Mouse (Mus musculus): ENCODE data around the gene Fam83e. TPM values are rescaled to one million over a fixed set of nuclear protein-coding genes. Genes with fewer than 3 reads are reported as not detected.

The Fam83e gene
- total RNA-seq, 1 experiment from 2014 or later: 0.30 TPM

DNA sequence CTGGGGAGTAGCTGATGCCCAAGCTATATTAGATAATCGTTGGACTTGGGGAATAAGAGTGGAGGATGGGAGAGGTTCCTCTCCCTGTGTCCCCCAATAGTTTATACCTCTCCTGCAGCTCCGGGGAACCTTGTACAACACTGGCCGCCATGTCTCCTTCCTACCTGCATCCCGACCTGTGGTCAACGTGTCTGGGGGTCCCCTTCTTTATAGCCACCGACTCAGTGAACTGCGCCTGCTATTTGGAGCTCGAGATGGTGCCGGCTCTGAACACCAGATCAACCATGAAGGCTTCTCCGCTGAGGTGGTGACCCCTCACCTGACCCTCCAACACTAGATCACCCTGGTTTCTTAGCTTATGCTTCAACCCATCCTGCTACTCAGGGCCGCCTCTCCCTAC, 18.7 kb upstream of the Fam83e start:
- DNase-seq: no peak

DNA sequence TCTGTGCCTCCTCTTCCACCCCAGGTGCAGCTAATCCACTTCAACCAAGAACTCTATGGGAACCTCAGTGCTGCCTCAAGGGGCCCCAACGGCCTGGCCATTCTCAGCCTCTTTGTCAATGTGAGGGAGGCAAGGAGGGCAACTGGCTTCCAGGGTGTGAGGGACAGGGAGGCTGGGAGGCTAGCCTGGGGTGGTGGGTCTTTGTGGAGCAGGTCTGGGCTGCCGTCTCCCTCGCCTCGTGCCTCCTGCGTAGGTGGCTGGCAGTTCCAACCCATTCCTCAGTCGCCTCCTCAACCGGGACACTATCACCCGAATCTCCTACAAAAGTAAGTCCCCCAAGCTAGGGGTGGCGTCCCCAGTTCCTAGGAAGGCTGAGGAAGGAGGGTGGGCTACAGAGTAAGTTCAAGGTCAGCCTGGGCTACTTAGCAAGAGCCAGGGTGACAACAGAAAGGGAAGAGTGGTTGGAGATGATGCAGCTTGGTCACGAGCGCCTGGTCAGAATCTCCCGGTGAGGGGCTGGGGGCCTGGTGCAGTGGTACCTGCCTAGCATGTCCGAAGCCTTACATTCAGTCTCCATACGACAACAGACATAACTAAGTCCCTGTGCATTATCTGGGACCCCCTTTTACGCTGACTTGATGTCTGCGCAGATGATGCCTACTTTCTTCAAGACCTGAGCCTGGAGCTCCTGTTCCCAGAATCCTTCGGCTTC, 18.0 kb upstream of the Fam83e start:
- no peak for DNase-seq

DNA sequence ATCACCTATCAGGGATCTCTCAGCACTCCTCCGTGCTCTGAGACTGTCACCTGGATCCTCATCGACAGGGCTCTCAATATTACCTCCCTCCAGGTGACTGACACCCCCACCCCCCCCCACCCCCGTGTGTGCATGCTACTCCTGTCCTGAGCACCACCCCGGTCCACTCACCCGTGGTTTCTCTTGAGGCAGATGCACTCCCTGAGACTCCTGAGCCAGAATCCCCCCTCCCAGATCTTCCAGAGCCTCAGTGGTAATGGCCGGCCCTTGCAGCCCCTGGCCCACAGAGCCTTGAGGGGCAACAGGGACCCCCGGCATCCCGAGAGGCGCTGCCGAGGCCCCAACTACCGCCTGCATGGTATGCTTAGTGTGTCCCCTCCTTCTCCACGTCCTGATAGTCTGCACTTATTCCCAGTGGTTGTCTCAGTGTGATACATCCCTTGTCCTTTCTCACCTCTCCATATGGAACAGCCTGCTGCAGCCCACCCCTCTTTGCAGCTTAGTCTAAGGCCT, 17.4 kb upstream of the Fam83e start:
- DNase-seq: no peak

DNA sequence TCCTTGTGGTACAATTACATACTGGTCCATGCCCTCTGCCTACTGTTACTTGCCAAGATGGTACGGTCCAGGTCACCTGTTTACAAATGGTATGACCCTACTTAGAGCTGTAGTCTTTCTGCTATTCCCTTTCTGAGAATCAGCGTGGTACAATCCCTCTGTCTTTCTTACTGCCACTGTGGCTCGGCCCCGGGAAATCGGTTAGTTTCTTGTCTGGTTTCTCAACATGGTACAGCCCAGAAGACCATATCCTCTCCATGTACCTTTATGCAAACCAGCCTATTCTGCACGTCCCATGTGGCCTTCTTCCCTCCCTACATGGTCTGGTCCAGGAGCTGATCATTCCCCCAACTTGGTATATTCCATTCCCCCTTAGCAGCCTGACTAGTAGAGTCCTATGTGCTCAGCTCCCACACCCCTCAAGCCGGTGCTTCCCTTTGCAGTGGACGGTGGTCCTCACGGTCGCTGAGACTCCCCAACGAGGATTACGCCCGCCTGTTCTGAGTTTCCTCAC, 16.9 kb upstream of the Fam83e start:
- peak; percentile 44 for DNase-seq

DNA sequence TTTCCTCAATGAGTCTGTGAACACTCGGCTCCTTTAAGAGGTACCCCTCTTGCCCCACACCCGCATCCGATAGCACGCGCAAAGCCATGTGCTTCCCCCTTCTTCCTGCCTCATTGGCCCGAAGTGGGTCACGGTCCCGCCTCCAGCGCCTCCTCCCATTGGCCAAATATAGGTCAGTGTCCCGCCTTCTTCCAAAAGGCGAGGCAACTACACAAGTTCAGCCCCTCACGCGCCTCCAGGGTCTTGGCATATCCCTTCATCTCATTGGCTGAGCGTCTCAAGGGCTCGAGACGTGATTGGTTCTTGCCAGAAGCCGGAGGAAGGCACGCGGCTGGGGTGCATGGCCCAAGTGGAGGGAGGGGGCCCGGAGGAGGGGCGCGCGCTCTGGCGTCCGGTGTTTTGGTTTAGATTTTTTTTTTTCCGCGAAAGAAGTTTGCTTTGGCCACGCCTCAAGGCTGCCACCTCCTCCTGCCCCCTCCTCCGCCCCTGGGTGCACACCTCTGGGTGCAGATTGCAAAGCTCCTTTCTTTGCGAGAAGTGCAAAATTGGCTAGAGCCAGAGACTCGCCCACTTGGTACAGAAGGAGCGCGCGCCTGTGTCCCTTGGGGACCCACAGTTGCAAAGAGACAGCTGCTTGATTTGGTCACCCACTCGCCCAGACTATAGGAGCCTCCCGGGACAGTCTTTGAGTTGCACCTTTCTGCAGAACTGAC, 16.1 kb upstream of the Fam83e start, which contains the start of gene Dbp:
Gene Dbp (plus strand): TSS at position 359 of the 713 bp plus-strand sequence.
- peak; percentile 97 for DNase-seq

DNA sequence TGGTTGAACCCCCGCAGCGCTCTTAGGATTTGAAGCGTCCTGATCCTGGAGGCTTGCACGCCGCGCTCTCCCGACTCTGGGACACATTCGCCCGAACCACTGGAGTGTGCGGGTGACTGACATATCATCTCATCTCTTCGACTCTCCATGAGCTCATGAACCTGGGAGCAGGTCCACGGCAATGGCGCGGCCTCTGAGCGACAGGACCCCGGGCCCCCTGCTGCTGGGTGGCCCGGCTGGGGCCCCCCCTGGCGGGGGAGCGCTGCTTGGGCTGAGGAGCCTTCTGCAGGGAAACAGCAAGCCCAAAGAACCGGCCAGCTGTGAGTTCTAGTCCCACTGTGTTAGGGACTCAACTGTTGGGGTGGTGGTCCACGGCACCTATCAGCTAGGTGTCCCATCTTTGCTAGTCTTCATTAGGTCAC, 15.6 kb upstream of the Fam83e start:
- no peak for DNase-seq

DNA sequence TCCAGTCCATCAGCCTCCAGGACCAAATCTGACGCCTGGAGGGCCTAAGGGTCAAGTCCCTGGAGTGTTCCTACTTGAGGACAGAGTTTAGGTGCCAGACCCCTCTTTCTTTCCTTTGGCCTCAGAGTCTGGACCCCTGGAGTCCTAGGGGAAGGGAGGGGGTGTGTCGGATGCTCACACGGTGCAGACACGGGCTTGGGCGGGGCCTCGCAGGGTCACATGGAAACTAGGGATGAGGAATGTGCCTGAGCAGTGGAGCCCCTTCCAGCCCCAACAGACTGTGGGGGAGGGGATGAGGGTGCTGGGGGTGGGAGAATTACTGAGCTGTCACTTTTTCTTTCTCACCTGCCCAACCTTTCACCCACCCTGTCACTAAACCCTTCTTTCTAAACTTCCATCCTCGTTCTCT, 15.1 kb upstream of the Fam83e start:
- DNase-seq: peak; percentile 85

DNA sequence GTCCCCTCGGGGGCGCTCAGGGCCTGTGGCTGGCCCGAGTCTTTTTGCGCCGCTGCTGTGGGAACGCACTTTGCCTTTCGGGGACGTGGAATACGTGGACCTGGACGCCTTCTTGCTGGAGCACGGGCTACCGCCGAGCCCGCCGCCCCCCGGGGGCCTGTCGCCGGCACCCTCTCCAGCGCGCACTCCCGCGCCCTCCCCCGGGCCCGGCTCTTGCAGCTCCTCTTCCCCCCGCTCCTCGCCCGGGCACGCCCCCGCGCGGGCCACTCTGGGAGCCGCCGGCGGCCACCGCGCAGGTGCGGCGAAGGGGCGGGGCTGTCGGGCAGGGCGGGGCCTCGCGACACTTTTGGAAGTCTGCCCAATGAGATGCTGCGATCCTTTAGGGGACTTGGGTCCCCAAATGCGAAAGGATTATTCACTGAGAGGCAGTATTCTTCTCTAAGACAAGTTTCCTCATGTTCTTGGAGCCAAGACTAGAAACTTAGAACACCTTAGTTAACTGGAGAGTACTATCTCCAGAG, 14.2 kb upstream of the Fam83e start:
- DNase-seq: peak; percentile 93

DNA sequence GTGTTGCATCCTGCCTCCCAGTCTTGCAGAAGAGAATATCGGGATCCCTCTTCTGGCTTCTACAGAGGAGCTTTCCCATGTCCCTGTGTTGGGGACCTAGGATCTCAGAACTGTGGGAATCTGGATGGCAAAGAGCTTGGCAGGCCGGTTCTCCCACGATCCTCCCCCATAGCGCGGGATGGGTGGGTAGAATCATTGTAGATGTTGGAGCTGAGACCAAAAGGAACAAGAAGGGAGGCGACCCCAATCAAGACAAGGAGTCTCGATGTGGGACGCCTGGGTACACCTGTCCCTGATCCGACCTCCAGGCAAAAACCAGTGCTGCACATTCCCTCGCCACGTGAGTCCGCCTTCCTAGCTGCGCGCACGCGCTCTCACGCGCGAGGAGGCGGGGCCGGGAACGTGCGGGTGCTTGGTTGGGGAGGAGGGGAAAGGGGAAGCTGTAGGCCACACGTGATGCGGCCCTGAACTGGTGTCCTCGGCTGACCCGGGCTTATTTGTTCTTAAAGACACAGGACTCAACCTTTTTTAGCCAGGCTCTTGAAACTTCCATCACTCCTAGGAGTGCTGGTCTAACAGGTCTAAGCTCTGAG, 13.5 kb upstream of the Fam83e start:
- peak; percentile 99 for DNase-seq

DNA sequence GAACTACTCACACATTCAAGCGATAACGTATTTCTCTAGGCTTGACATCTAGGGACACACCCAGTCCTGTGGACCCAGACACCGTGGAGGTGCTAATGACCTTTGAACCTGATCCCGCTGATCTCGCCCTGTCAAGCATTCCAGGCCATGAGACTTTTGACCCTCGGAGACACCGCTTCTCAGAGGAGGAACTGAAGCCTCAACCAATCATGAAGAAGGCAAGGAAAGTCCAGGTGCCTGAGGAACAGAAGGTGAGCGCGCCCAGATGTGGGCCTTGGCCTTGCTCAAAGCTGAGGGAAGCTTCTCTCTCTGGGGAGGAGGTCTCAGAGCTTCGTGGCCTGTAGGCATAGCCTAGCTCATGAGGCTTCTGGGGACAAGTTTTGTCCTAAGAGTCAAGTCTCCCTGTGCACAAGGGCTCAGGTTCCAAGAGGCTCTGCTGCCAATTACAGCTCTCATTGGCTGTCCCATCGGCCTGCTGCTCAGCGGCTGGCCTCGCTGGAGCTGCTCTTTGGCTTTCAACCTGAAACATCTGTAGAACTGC, 12.7 kb upstream of the Fam83e start:
- no peak for DNase-seq

DNA sequence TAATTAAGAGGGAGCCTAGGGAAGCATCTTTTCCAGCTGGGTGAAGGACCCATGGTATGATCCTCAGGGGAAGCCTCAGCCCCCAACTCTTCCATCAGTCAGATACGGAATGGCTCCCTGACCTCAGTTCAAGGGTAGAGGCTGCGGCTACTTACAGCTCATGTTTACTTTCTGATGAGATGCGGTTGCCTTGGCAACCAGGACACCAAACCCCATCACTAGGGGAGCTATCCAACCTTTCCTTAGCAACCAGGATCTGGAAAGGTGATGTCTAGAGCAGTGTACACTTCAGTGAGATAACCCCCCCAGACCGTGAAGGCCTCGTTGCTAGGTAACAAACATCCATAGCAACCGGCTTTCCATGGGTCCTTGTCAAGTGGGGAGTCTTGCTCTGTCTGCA, 12.0 kb upstream of the Fam83e start:
- no peak for DNase-seq

DNA sequence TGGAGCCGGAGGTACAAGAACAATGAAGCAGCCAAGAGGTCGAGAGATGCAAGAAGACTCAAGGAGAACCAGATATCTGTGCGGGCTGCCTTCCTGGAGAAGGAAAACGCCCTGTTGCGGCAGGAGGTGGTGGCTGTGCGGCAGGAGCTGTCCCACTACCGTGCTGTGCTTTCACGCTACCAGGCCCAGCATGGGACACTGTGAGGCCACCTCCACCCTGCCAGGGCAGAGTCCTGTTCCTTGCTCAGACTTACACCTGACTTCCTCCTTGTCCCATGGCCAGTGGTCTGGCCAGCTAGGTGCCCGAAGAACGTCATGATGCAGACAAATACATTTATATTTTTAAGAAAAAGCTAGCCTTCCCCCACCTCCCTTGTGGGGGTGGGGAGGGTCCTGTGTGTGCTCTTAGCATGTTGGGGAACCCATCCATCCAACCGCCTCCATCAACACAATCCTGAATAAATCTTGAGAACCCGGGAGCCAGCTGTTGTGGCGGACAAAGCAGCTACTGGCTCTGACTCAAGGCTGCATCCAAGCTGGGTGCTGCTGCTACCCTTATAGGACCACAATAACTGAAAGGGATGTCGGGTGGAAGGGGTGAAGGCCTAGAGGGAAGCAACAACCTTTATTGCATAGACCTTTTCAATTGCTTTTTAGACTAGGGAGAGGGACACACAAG, 11.2 kb upstream of the Fam83e start:
- DNase-seq: no peak

DNA sequence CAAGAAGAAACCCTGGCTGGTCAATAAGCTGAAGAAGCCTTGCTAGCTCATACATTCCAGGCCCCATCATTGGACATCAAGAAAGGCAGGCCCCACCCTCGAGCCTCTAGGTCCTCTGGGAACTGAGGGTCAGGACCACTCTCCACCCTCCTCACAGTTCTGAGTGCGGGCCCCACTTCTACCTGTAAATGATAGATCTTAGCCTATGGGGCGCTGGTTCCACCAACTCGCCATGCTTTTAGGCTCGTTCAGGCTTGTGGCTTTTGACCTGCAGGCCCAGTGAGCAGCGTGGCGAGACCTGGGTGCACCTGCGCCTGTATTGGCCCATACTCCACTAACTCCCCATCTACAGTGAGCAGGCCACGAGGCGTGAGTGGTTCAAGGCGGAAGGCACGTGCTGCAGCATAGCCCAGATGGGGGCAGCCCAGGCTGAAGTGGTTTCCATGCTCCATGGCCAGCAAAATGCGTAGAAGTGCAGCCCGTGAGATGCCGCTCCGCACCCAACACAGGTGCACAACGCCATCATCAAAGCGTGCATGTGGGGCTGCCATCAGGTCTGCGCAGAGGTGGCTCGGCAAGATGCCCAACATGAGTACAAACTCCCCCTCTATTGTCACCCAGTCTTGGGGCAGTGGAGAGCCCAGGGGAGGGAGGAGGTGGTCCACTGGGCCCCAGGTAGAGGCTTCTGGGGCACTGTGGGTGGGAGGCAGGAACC, 10.4 kb upstream of the Fam83e start:
- no peak for DNase-seq

DNA sequence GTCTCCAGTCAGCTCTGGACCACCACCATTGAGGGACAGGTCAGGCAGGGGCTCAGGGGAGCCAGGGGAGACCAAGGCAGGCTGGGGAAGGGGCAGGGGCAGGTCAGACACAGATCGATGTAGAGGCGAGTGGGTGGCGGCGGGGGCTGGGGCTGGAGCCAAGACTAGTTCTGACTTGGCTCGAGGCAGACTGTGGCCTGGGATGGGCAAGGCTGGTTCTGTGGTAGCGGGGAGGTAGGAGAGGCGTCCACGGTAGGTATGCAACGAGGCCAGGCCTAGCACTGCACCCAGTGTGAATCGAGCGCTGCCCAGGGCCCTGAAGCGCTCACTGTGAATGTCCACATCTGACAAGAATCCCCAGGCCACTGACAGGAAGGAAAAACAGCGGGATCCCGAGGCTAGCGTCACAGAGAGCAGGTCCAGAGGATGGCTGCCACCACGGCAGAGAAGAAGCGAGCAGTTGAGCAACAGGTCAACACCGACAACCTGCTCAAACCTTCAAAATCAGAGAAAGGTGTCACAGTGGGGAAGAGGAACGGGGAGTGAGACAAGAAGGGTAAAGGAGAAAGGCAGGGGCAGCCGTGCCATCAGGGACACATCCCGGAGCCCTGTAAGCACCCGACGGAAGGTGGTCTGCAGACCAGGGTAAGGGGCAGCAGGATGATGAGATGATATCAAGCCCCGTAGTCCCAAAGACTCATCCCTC, 9.5 kb upstream of the Fam83e start:
- DNase-seq: no peak

DNA sequence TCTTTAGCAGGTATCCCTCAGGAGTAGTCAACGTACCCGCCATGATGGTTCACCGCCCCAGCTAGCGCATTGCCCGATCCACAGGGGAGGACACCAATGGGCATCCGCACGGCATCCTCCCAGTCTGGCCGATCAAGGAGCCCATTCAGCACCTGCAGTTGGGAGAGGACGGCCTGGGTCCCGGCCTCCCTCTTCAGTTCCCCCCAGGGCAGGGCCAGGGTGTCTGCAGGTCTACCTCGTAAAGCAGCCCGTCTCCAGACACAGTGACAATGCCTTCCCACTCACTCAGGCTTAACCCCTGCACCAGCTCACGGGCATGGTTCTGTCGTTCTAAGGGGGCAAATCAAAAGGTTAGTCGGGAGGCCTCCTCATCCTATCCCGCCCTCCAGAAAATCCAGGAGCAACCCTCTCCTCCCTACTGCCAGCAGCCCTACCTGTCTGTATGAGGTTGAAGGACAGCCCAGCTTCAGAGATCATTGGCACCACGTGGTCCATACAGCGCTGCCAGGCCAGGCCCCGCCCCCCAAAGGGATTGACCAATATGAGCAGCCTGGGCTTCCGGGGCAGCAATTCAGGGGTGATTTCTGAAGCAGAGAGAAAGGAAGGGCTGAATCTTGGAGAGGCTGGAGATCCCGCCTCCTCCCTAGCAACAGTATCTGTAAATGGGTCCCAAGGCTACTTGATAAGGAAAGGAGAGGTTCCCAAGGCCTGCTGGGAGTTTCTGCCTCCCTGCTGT, 8.8 kb upstream of the Fam83e start:
- DNase-seq: peak; percentile 76

DNA sequence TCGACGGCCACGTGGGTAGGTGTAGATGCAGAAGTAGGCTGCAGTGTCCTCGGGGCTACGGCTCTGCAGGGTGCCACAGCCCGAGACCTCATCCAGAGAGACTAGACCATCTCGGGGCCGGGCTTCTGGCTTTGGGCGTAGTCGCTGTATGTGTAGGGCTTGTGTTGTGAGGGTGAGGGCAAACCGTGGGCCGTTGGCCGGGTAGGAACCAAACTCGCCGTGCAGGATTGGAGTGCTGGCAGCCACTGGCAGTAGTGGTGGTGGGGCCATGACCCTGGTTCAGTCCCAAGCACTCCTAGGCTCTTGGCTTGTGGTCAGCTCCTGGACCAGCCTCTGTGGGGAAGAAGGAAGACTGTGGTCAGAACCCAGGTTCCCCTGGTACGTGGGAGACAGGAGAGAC, 7.6 kb upstream of the Fam83e start:
- no peak for DNase-seq

DNA sequence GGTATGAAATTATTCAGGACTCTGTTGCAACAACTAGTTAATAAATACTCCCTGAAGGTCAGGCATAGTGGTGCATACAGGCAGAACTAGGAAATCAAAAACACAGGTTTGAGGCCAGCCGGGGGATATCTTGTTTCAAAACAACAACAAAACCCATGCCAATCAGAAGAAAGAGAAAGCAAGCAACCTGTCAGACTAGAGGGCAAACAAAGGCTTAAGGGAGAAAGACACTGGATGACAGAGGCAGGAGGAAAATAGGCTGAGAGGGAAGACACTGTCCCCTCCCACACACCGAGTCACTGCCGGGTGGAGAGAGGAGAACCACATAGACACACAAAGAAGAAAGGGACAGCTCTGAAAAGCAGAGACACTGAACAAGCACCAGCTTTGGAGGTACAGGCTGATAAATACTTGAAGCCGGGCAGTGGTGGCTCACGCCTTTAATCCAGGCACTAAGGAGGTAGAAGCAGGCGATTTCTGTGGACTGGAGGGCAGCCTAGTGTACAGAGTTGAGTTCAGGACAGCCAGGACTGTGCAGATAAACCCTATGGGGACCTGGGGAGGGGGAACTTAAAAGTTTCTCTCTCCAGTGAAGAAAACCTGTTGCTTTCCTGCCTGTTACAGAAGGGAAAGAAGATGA, 7.0 kb upstream of the Fam83e start:
- DNase-seq: no peak

DNA sequence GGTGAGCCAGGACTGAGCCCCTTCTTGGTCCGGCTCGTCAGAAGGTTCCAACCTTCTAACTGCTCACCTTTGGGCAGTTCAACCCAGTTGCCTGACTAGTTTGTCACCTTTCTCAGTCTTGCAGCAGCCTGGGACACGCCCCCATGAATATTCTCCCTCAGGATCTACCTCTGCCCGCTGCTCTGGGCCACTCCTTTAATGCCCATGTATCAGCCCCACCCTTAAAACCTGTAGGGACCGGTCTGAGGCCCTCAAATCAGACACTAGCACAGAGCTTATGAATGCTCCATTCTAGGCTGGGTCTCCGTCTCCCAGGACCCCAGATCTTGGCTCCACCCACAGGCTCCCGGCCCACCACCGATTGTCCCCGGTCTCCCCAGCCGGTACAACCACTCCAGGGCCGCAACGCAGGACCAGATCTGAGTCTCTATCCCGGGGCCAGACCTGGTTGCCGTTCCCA, 6.4 kb upstream of the Fam83e start:
- no peak for DNase-seq

DNA sequence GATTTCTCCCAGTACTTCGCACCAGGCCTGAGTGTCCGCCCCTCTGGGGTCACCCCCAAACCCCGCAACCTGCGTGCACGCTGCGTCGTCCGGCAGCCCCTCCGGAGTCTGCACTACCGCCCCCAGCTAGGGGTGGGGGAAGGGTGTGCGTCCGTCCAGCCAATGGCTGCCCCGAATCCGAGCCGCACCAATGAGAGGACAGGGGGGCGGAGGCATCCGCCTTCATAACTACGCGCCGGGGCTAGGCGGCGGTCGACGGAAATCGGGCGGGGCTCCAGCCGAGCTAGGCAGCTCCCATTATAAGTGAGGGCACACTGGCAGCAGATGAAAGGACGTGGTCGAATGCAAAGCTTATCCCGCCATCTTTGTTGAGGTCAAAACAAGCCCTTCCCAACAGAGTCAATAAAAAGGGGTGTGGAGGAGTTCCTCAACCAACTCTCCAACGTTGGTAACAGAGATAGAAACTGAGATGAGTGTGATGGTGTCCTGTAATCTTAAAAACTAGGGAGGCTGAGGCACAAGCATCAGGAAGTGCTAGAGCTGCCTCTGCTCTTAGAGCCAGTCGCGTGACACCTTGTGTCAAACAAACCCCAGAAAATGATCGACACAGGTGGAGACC, 5.8 kb upstream of the Fam83e start, which contains the start of gene Rpl18:
Gene Rpl18 (plus strand): TSS at position 368 of the 619 bp plus-strand sequence.
- peak; percentile 98 for DNase-seq
